Mouse (Mus musculus): ENCODE measurements around the gene Gale.
"Not testable (repeated sequence)": the region's sequence is repeated elsewhere in the genome, so short reads cannot be mapped to it uniquely, and the experiment has no call there.

The Gale gene

DNA sequence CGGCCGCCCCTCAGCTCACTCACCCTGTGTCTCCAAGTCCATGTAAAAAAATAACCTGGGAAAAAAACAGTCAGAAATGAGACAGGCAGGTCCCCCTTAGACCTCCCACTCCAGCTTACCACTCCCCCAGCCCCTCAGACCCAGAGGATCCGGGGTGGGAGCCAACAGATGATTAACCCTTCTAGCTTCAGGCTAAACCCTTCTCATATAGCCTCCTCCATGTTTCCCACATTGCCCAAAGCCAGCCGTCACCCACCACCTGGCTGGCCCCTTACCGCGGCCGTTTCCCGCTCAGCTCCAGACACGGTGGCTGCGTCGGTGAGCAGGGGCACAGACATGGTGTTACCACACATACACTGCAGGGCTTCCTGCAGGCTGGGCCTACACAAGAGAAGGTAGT lies 7.1 kb downstream of the Gale start:
- DNase-seq (ENCODE audit: low spot score in 2 of 2) = no peak

DNA sequence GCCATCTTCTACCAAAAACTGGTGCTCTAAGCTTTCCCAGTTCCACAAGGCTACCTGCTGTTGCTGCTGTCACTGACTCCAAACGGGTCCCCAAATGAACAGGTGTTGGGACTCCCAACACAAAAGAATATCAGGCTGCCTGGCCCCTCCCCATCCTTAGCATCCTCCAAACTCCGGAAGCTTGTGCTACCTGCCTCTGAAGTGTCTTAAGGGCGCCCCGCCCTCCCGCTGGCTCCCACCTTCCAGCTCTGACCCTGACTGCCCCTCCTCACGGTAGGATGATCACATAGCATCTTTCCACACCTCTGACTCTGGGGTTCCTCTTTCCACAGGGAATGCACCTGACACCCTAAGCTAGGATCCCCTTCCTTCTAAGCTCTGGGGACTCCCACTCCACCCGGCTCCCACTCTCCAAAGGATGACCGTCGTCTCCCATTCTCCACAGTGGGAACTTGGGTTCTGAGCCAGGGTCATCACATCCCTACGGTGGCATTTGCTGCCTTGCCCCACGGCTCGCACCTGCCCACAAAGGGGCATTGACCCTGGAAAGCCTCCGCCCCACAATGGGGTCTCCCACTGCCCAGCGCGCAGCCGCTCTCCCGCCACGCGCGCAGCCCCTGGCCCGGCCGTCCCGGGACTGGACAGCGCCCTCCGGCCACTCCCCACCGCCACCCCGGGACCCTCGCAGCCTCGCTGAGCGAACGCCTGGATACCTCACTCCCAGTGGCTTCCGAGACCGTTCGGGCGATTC lies 8.5 kb downstream of the Gale start:
- no peak for DNase-seq (ENCODE audit: low spot score in 2 of 2)

DNA sequence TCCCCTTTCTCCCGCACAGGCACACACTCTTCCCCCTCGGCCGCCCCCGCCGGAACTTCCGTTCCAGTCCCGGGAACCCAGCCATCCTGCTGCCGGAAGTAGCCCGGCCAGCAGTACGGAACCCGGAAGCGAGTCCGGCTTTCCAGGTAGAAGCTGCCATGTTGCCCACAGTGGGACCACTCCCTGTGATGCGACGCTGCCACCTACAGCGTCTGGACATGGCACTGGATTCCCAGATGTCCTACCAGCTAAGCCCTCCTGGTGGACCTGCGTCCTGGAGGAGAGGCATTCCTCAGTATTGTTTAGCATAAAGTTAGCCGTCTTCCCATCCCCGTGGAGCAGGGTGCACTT lies 9.0 kb downstream of the Gale start, which contains the start of gene Lypla2:
Gene Lypla2 (minus strand): TSS at position 71 of the 351 bp plus-strand sequence.
- DNase-seq (ENCODE audit: low spot score in 2 of 2) = peak; percentile 70 to 91

DNA sequence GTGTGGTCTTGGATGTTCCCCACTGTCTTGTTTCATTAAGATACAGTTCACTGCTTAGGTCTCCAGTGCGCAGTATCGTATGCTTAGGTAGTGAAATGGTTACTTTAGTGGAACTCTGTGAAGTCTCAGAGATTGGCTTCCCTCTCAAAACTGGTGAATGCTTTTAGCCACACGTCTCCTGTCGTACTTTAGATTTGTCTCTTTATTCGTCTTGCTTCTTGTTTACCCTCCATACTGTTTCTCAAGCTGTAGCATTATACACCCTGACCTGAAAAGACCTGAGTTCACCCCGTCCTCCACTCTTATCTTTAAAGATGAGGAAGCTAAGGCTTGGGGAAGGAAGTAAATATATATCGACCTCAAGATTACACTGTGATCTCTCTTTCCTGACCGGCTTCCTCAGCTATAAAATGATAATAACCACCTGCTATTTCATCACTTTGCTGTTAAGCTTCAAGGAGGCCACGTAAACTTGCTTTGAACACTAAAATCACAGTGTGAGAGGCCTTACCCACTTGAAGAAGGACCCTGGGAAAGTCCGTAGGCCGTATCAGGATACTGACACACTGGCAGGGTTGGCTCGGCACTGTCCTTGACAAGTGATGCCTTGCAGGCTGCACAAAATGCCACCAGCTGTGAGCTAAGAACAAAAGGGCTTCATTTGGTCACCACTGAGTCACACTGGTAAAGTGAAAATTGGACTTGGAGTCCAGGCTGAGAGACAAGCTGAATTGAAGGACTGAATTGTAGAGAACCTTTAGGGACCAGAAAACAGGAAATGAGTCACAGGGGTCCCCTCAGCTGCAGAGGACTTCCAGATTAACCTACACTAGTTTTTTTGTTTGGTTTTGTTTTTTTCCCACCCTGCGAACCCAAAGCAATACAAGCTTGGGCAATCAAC lies 9.6 kb downstream of the Gale start:
- DNase-seq (ENCODE audit: low spot score in 2 of 2) = no peak

DNA sequence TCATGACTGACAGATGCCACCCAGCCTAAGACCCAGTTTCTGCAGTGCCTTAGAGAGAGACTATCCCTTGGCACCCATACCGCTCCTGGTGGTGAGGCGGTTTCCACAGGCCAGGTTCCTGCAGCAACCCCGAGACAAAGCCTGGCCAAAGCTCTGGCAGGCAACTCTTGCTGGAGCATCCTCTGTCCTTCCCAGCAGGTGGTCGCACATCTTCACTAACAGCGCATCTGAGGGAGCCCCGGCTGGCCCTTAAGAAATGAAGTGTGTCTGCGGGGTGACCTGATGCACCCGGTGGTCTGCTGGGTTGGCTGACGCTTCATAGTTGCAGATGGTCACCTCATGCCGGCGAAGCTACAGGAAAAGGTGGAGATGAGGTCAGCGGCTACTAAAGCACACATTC lies 12.6 kb downstream of the Gale start:
- no peak for DNase-seq (ENCODE audit: low spot score in 2 of 2)

DNA sequence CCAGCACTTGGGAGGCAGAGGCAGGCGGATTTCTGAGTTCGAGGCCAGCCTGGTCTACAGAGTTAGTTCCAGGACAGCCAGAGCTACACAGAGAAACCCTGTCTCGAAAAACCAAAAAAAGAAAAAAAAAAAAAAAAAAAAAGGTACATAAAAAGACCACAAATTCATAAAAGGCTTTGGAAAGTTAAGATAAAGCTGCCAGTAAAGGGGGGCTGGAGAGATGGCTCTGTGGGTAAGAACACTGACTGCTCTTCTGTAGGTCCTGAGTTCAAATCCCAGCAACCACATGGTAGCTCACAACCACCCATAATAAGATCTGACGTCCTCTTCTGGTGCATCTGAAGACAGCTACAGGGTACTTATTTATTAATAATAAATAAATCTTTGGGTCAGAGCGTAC lies 16.7 kb downstream of the Gale start:
- not testable (repeated sequence) for DNase-seq (ENCODE audit: low spot score in 2 of 2)

DNA sequence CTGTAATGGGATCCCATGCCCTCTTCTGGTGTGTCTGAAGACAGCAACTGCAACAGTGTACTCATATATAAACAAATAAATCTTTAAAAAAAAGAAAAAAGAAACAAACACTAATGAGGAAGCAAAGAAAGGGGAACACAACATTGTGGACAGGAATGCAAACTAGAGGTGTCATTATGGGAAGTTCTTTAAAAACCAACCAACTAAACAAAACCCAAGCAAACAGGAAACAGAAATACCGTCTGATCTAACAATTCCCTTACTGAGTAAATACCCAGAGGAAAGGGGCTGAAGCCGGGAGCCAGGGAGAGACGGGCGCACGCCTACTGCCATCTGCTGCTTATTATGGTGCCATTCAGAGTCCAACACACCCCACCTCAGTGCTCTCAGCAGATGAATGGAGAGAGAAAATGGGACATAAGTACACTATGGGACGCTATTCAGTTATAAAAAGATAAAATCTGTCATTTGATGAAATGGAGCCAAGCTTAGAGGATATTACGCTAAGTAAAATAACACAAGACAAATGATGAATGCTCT lies 18.1 kb downstream of the Gale start:
- peak in 1 of 2 experiments; percentile 80 for DNase-seq (ENCODE audit: low spot score in 2 of 2)

DNA sequence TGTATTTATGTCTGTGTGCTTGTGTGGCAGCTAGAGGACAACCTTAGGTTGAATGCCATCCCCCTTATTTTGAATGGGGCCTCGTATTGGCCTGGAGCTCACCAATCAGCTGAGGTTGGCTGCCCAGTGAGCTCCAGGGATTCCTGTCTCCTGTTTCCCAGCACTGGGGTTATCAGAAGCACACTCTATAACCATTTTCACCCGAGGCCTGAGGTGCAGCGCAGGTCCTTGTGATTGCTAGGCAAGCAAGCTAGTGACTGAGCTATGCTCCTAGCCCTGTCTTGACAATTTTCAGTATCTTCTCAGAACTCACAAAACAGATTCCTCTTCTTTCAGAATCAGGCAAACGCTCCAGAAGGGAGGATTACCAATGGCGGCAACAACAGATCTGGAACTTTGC lies 21.0 kb downstream of the Gale start:
- no peak for DNase-seq (ENCODE audit: low spot score in 2 of 2)

DNA sequence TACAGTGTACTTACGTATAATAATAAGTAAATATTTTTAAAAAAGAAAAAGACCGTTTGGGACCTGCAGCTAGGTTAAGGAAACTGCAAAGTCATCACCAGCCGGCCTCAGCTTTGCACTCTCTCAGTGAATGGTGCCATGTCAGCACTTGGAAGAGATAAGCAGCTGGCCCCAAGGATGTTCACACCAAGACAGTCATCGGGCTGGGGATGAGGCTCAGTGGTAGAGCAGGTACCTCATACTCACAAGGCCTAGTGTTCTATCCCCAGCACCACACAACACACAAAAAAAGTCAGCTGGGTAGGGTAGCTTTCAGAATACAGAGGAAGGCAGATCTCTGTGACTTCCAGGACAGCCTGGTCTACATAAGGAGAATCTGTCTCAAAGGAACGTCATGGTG lies 21.7 kb downstream of the Gale start:
- no peak for DNase-seq (ENCODE audit: low spot score in 2 of 2)

DNA sequence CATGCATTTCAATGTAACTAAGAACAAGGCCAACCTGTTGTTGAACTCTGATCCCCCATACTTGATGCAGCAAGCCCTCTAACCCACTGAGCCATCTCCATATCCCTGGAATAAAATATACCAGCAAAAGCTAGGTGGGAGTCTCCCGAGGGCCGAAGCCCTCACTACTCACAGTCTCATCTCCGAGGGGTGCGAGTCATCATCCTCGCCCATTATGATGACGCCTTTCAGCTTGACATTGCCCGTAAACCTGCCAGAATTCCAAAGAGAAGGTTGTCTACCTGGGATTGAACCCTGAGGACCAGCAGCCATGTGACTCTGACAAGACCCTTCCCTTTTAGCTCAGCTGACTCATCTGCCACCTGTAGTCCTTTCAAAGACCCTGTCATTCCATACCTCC lies 22.2 kb downstream of the Gale start:
- DNase-seq (ENCODE audit: low spot score in 2 of 2) = no peak

DNA sequence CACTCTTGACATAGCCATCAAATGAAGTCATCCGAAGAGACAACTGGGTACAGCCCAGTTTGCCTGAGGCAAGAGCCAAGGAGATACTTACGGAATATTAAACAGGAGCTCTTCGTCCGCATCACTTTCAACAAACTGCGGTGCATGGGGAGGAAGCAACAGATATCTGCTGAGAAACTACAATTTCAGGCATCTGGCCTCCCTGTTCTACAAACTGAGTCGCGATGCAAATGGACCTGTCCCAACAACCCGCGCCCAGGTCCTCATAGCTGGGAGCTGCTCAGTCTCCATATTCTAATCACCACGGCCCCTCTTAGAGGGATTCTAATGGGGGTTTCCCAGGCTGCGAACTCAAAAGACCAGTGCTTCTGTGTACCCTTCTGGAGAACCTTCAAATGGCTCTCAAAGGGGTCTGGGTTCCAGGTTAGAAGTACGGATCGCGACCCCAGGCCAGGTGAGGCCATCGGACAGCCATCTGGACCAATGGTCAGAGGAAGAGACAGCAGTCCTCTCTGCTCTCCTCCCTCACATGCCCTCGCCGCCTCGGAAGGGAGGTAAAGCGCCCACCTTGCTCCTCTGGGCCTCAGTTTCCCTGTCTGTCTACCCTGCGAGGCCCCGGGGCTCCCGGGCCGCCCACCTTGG lies 22.9 kb downstream of the Gale start:
- DNase-seq (ENCODE audit: low spot score in 2 of 2) = no peak

DNA sequence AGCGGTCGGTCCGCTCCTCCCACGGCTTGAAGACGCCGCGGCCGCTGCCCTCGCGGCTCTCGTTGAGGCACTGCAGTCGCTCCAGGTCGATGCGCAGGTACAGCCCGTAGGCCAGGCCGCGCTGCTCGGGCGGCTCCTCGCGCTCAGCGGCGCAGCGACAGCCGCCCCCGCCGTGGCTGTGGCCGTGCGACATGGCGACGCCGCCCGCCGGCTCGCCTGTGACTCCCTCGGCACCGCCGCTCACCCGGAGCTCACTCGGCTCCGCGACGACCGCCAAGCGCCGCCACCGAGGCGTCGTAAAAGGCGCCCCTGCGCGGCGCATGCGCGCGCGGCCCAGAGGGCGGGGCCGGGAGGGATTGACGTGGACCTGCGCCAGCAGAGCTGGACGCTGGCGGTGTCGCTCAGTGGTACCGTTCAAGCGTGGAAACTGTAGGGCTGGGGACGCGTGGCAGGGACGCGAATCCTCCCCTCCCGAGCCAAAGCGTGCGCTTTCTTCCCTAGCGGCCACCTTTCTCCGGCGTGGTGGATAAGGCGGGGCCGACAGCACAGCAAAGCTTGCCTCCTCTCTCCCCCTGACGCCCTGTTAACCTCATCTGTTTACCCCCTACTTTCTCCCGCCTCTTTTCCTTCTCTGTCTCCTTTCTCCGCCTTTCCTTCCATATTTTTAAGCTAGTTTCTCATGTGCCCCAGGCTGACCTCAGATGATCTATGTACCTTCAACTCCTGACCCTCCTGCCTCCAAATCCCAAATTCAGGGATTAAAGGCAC lies 23.6 kb downstream of the Gale start, which contains the start of gene Pithd1:
Gene Pithd1 (minus strand): TSS at position 322 of the 768 bp plus-strand sequence.
- peak; percentile 82 to 93 for DNase-seq (ENCODE audit: low spot score in 2 of 2)

DNA sequence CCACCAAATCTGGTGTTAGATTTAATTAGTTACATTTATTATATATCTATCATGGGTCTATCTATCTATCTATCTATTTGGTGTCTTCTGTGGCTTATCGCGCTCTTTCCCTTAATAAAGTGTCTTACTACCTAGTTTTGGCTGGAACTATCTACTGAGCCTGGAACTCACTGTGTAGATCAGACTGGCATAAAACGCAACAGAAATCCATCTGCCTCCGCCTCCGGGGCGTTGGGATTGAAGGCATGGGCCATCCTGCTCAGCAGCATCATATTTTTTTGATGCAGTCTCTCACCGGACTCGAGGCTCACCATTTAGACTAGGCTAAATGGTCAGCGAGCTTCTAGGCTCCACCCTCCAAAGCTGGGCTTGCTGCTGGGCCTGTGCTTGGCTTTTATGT lies 24.2 kb downstream of the Gale start:
- no peak for DNase-seq (ENCODE audit: low spot score in 2 of 2)

DNA sequence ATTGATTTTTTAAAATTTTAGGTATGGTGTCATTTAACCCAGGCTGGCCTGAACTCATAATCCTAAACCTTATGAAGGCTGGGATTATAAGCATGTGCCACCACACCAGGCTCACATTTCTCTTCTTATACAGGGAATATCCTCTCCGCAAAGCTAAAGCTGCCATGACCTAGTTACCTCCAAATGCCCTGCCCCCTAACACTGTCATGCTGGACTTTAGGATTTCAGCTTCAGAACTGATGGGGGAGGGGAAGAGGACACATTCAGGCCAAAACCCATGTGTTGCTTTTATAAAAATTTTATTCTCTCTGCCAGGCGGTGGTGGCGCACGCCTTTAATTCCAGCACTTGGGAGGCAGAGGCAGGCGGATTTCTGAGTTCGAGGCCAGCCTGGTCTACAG lies 30.4 kb downstream of the Gale start:
- no peak for DNase-seq (ENCODE audit: low spot score in 2 of 2)

DNA sequence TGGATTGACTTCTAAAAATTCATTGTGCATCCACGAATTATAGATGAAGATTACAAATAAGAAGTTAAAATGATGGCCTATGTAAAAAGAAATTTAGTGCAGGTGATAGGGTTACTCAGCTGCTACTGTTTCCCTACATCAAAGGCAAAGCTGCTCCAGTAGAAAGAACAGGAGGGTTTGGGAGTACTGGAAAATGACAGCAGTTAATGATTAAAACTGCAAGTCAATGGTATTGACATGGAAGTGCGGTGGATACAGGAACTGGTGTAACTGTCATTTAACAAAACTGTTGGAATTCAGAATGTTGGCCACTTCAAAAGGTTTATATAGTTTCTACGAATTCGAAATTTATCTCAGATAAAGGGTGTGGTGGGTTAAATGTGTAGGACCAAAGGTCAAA lies 31.6 kb downstream of the Gale start:
- DNase-seq (ENCODE audit: low spot score in 2 of 2) = no peak

DNA sequence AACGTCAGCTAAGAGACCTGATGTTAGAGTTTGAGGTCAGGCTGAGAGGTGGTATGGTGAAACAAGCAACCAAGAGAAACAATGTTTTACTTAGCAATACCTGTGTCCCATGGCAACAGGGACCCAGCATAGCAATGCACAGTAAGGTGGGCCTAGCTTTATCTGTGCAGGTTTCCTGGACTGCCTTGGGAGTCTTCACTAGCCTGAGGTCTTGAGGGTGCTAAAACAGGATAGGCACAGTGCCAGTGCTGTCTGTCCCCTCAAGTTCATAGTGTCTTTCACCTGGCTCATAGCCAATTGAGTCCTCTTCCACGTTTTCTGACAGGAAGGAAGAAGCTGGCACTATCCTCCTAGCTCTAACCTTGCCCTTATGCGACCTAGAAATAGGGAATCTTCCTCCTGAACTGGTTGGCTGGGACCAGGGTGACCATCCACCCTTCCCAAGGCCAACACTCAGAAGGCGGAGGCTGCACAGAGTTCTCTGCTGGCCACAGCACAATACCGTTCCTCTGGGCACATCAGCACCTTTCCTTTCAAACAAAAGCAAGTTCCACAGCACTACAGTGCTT lies 40.7 kb downstream of the Gale start:
- no peak for DNase-seq (ENCODE audit: low spot score in 2 of 2)

DNA sequence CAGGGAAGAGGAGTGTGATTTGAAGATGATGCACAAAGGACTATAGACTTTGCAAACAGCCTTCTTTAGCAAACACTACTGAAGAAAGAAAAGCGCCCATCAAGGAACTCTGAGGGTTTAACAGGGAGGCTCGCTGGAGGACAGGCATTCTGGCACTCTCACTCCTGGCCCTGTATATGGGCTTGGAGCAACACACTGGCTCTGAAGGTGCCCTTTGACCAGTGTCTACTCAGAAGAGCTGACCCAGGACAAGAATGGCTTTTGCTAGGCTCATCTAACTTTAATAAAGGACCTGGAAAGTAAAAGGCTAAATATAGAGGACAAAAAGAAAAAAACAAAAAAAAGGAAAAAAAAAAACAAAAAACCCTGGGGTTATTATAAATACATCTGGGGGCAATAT lies 41.4 kb downstream of the Gale start:
- no peak for DNase-seq (ENCODE audit: low spot score in 2 of 2)

DNA sequence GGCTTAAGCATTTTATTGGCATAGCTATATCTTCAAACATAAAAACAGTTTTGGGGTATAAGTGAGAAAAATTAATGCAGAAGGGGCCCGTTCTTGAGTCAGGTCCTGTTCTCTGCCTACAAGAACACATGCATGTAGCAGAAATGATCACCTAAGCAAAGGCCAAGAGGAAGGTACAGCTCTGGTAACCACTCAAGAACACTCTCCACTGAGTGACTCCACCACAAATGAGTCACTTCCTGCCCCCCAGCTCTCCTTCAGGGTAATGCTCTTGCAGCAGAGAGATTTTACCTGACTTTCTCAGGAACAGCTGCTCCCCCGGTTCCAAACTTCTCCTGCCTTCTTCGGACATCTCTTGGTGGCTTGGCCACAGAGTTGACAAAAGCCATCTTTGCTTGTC lies 43.3 kb downstream of the Gale start:
- DNase-seq (ENCODE audit: low spot score in 2 of 2) = no peak

DNA sequence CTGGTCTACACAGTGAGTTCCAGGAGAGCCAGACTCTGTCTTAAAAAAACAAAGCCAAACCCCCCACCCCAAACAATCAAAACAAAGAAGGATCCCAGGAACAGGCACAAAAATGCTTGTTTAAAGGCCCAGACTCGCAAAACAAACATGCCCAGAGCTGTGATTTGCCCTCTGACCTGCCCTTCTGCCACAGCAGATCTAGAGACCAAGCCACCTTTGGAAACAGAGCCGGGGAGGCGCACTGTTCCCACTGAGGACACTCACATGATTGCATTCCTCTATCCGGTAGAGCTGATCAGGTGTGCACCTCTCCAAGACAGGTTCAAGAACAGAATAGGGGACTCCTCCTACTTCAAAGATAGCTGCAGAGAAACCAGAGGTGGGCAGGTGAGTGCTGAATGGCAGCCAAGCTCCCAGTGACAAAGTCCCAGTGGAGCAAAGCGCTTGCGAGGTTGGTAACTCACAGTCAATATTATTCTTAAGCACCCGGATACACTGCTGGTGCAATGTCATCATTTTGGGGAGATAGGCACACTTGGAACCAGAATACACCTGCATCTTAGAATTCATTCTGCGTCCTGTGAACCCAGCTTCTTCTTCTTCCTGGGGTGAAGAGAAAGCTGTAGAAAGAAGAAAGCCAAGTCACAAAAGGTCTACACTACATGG lies 45.4 kb downstream of the Gale start:
- DNase-seq (ENCODE audit: low spot score in 2 of 2) = no peak

DNA sequence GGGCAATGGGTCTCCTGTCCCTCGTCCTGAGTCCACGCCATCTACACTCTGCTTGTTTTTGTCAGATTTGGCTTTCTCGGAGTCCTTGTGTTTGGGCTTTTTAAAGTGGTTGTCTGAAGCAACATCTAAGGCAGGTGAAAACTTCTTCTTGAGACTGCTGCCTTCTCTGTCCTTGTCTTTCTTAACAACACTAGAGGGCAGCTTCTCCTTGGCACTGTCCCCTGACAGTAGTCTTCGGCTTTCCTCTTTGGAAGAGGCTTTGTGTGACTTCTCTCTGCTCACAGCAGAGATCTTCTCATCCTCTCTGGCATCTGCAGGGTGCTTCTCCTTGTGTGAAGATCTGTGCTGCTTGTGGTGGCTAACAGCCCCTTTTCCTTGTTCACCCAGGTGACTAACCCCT lies 47.1 kb downstream of the Gale start:
- no peak for DNase-seq (ENCODE audit: low spot score in 2 of 2)
